Mouse (Mus musculus): Measurements from ENCODE around the gene Serpina3b. TPM values are rescaled to one million over a fixed set of nuclear protein-coding genes. Genes with fewer than 3 reads are reported as not detected.
"Not testable (repeated sequence)": the region's sequence is repeated elsewhere in the genome, so short reads cannot be mapped to it uniquely, and the experiment has no call there.

Serpina3b gene
- polyA plus RNA-seq, 1 experiment = not detected

- Histone ChIP-seq H3K36me3 (ENCODE audit: control insufficient read depth, insufficient read depth, low read length, poor library complexity, severe bottlenecking) (no peaks in the 10 kb centered on the region), H3K9ac (ENCODE audit: low read depth, poor library complexity, severe bottlenecking) (no peak overlapping the region), H3K4me1 (ENCODE audit: control insufficient read depth, insufficient read depth, low read length) (no peaks in the 10 kb centered on the region), H3K27ac (ENCODE audit: insufficient read depth, low read length) (no peak overlapping the region), H3K27me3 (ENCODE audit: control insufficient read depth, insufficient read depth, low read length, poor library complexity, severe bottlenecking) (no peaks in the 10 kb centered on the region; the same call in 1 of the 2 replicates), H3K4me3 (ENCODE audit: low read depth, low read length) (no peak overlapping the region), H3K9me3 (replicated peaks; ENCODE audit: control insufficient read depth, insufficient read depth, low read length, poor library complexity, severe bottlenecking) (no peaks in the 10 kb centered on the region)
- no peak for TF ChIP-seq EP300 (IDR thresholded peaks at IDR 0.05; ENCODE audit: insufficient read depth, low read depth, low read length)
- TF ChIP-seq POLR2A (IDR thresholded peaks at IDR 0.05; ENCODE audit: insufficient read depth, low read length) = no peak
- no peak for TF ChIP-seq CTCF (IDR thresholded peaks at IDR 0.05; ENCODE audit: low read depth, low read length)
These were observed 19.3 kb upstream of the Serpina3b start for GRCm38 (mm10) chr12:104108507-104108906.

- not testable (repeated sequence) for H3K9ac ChIP-seq (ENCODE audit: low read depth, poor library complexity, severe bottlenecking); H3K9me3 ChIP-seq (replicated peaks; ENCODE audit: control insufficient read depth, insufficient read depth, low read length, poor library complexity, severe bottlenecking); H3K4me1 ChIP-seq (ENCODE audit: control insufficient read depth, insufficient read depth, low read length); H3K27me3 ChIP-seq (ENCODE audit: control insufficient read depth, insufficient read depth, low read length, poor library complexity, severe bottlenecking); H3K36me3 ChIP-seq (ENCODE audit: control insufficient read depth, insufficient read depth, low read length, poor library complexity, severe bottlenecking); H3K4me3 ChIP-seq (ENCODE audit: low read depth, low read length); H3K27ac ChIP-seq (ENCODE audit: insufficient read depth, low read length)
These were observed 15.5 kb upstream of the Serpina3b start, which contains the start of gene Serpina3a for GRCm38 (mm10) chr12:104112333-104112732. TSS of gene Serpina3a (plus strand) at chr12:104112724.

- no peaks in the 10 kb centered on the region for H3K9me3 ChIP-seq (replicated peaks; ENCODE audit: control insufficient read depth, insufficient read depth, low read length, poor library complexity, severe bottlenecking)
- no peak overlapping the region for H3K9ac ChIP-seq (ENCODE audit: low read depth, poor library complexity, severe bottlenecking)
- H3K27me3 ChIP-seq (ENCODE audit: control insufficient read depth, insufficient read depth, low read length, poor library complexity, severe bottlenecking) = no peaks in the 10 kb centered on the region; the same call in 1 of the 2 replicates
- H3K4me3 ChIP-seq (ENCODE audit: low read depth, low read length) = no peak overlapping the region
- no peaks in the 10 kb centered on the region for H3K36me3 ChIP-seq (ENCODE audit: control insufficient read depth, insufficient read depth, low read length, poor library complexity, severe bottlenecking)
- TF ChIP-seq CTCF (IDR thresholded peaks at IDR 0.05; ENCODE audit: low read depth, low read length) (no peak), EP300 (IDR thresholded peaks at IDR 0.05; ENCODE audit: insufficient read depth, low read depth, low read length) (no peak), POLR2A (IDR thresholded peaks at IDR 0.05; ENCODE audit: insufficient read depth, low read length) (no peak)
- no peaks in the 10 kb centered on the region for H3K4me1 ChIP-seq (ENCODE audit: control insufficient read depth, insufficient read depth, low read length)
- no peak overlapping the region for H3K27ac ChIP-seq (ENCODE audit: insufficient read depth, low read length)
These were observed 12.7 kb upstream of the Serpina3b start for GRCm38 (mm10) chr12:104114921-104115579.

GRCm38 (mm10) chr12:104123097-104123496 is 4.7 kb upstream of the Serpina3b start:
- Histone ChIP-seq H3K4me1 (ENCODE audit: control insufficient read depth, insufficient read depth, low read length) (no peaks in the 10 kb centered on the region), H3K36me3 (ENCODE audit: control insufficient read depth, insufficient read depth, low read length, poor library complexity, severe bottlenecking) (no peaks in the 10 kb centered on the region), H3K27ac (ENCODE audit: insufficient read depth, low read length) (no peak overlapping the region), H3K9ac (ENCODE audit: low read depth, poor library complexity, severe bottlenecking) (no peak overlapping the region), H3K4me3 (ENCODE audit: low read depth, low read length) (no peak overlapping the region), H3K9me3 (replicated peaks; ENCODE audit: control insufficient read depth, insufficient read depth, low read length, poor library complexity, severe bottlenecking) (no peaks in the 10 kb centered on the region), H3K27me3 (ENCODE audit: control insufficient read depth, insufficient read depth, low read length, poor library complexity, severe bottlenecking) (no peaks in the 10 kb centered on the region)
- TF ChIP-seq CTCF (IDR thresholded peaks at IDR 0.05; ENCODE audit: low read depth, low read length) = no peak
- no peak for TF ChIP-seq POLR2A (IDR thresholded peaks at IDR 0.05; ENCODE audit: insufficient read depth, low read length)
- TF ChIP-seq EP300 (IDR thresholded peaks at IDR 0.05; ENCODE audit: insufficient read depth, low read depth, low read length) = no peak

- Histone ChIP-seq H3K27ac (ENCODE audit: insufficient read depth, low read length) (no peak overlapping the region), H3K4me1 (ENCODE audit: control insufficient read depth, insufficient read depth, low read length) (no peaks in the 10 kb centered on the region), H3K36me3 (ENCODE audit: control insufficient read depth, insufficient read depth, low read length, poor library complexity, severe bottlenecking) (no peaks in the 10 kb centered on the region), H3K9ac (ENCODE audit: low read depth, poor library complexity, severe bottlenecking) (no peak overlapping the region), H3K4me3 (ENCODE audit: low read depth, low read length) (no peak overlapping the region), H3K9me3 (replicated peaks; ENCODE audit: control insufficient read depth, insufficient read depth, low read length, poor library complexity, severe bottlenecking) (no peaks in the 10 kb centered on the region), H3K27me3 (ENCODE audit: control insufficient read depth, insufficient read depth, low read length, poor library complexity, severe bottlenecking) (no peaks in the 10 kb centered on the region)
- TF ChIP-seq CTCF (IDR thresholded peaks at IDR 0.05; ENCODE audit: low read depth, low read length) = no peak
- no peak for TF ChIP-seq EP300 (IDR thresholded peaks at IDR 0.05; ENCODE audit: insufficient read depth, low read depth, low read length)
- no peak for TF ChIP-seq POLR2A (IDR thresholded peaks at IDR 0.05; ENCODE audit: insufficient read depth, low read length)
These were observed 3.8 kb upstream of the Serpina3b start for GRCm38 (mm10) chr12:104123996-104124395.

GRCm38 (mm10) chr12:104125021-104125560 is 2.7 kb upstream of the Serpina3b start:
- H3K4me1 ChIP-seq (ENCODE audit: control insufficient read depth, insufficient read depth, low read length) = no peaks in the 10 kb centered on the region
- H3K36me3 ChIP-seq (ENCODE audit: control insufficient read depth, insufficient read depth, low read length, poor library complexity, severe bottlenecking) = no peaks in the 10 kb centered on the region
- H3K4me3 ChIP-seq (ENCODE audit: low read depth, low read length) = no peak overlapping the region
- TF ChIP-seq POLR2A (IDR thresholded peaks at IDR 0.05; ENCODE audit: insufficient read depth, low read length) (no peak), CTCF (IDR thresholded peaks at IDR 0.05; ENCODE audit: low read depth, low read length) (no peak), EP300 (IDR thresholded peaks at IDR 0.05; ENCODE audit: insufficient read depth, low read depth, low read length) (no peak)
- no peak overlapping the region for H3K27ac ChIP-seq (ENCODE audit: insufficient read depth, low read length)
- no peaks in the 10 kb centered on the region for H3K9me3 ChIP-seq (replicated peaks; ENCODE audit: control insufficient read depth, insufficient read depth, low read length, poor library complexity, severe bottlenecking)
- H3K27me3 ChIP-seq (ENCODE audit: control insufficient read depth, insufficient read depth, low read length, poor library complexity, severe bottlenecking) = no peaks in the 10 kb centered on the region
- H3K9ac ChIP-seq (ENCODE audit: low read depth, poor library complexity, severe bottlenecking) = no peak overlapping the region
